Mouse (Mus musculus): ENCODE data around the gene Nt5c3b. TPM values are rescaled to one million over a fixed set of nuclear protein-coding genes. Genes with fewer than 3 reads are reported as not detected.

Nt5c3b gene
- polyA plus RNA-seq, 1 experiment, result 40.8 TPM

GRCm38 (mm10) chr11:100472197-100472934 is 30.8 kb upstream of the Nt5c3b start, which contains the start of gene Klhl11:
Gene Klhl11, minus strand, starts transcription at chr11:100472741.
- Histone ChIP-seq H3K27me3 (ENCODE audit: control insufficient read depth, insufficient read depth, low read length) (no peaks in the 10 kb centered on the region), H3K27ac (ENCODE audit: insufficient read depth, low read length) (peak within 1 kb of the TSS; percentile 54), H3K4me3 (ENCODE audit: extremely low read depth, insufficient read depth, insufficient read length) (peak within 1 kb of the TSS; percentile 97), H3K36me3 (ENCODE audit: control insufficient read depth, insufficient read depth, low read length) (peaks cover 6% of the 10 kb centered on the region), H3K4me1 (ENCODE audit: control insufficient read depth, insufficient read depth, insufficient read length) (peaks cover 5% of the 10 kb centered on the region; the same call in 1 of the 2 replicates)
- TF ChIP-seq POLR2A (IDR thresholded peaks at IDR 0.05; ENCODE audit: low read depth, low read length), result peak; percentile 84
- TF ChIP-seq CTCF (IDR thresholded peaks at IDR 0.05; ENCODE audit: extremely low read depth, insufficient read depth, insufficient read length, insufficient replicate concordance), result peak; percentile 79
- peak; percentile 82 to 85 for DNase-seq (ENCODE audit: low read depth in 1 of 2, low spot score in 2 of 2)
- under 1% methylated on average over 83 of the region's 83 CpGs for WGBS

DNA sequence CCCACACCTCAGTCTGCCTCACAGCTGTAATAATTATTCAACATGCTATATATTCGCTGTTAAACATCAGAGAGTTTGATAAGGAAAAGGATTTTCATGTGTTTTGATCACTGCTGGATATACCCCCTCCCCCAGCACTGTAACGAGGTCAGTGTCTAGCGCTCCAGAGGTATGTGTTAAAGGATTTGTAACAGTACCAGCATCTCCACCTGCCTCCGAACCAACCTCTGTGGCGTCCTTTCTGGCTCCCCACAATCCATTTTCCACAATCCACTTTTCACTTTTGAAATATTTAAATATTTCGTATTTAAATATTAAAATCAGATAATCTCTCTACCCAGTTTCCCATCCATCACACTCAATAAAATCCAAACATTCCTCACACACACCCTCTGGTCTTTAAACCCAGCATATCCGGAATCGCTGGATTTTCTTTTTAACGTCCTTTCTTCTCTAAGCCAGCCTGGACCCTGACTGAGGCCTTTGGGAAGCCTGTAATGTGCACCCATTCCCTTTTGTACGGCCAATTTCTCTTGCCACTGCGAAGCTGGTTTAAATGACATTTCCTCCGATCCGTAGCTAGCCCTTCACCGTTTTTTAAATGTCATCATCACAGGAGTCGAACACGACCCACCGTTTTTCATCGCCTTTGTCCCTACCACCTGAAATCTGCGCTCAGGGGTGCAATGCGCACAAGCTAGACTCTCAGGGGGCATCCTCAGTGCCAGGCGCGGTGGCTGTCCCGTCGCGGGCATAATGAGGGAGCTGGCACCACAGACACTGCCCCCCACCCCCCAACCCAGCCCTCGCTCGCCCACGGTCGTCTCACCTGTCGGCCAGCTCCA is 30.0 kb upstream of the Nt5c3b start:
- no peak for TF ChIP-seq POLR2A (IDR thresholded peaks at IDR 0.05; ENCODE audit: low read depth, low read length)
- no peak for TF ChIP-seq CTCF (IDR thresholded peaks at IDR 0.05; ENCODE audit: extremely low read depth, insufficient read depth, insufficient read length, insufficient replicate concordance)
- Histone ChIP-seq H3K4me1 (ENCODE audit: control insufficient read depth, insufficient read depth, insufficient read length) (peaks cover 5% of the 10 kb centered on the region; the same call in 1 of the 2 replicates), H3K27me3 (ENCODE audit: control insufficient read depth, insufficient read depth, low read length) (no peaks in the 10 kb centered on the region), H3K36me3 (ENCODE audit: control insufficient read depth, insufficient read depth, low read length) (peaks cover 3% of the 10 kb centered on the region; the same call in 1 of the 2 replicates), H3K4me3 (ENCODE audit: extremely low read depth, insufficient read depth, insufficient read length) (peak overlapping the region; percentile 97), H3K27ac (ENCODE audit: insufficient read depth, low read length) (no peak overlapping the region)
- WGBS, result 15% methylated on average over 30 of the region's 30 CpGs
- DNase-seq (ENCODE audit: low read depth in 1 of 2, low spot score in 2 of 2), result no peak

DNA sequence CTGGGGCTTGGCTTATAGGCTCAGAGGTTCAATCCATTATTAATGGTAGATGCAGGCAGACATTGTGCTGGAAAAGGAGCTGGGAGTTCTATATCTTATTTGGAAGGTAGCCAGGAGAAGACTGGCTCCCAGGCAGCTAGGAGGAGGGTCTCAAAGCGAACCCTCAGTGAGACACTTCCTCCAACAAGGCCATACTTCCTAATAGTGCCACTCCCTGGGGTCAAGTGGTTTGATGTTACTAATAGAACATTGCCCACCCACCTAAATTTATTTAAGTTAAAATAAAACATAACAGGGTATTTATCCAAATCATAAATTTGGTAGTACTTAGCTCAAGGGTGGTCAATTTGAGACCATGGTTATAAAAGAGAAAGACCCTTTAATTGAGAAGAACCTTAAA is 24.2 kb upstream of the Nt5c3b start:
- Histone ChIP-seq H3K4me3 (ENCODE audit: extremely low read depth, insufficient read depth, insufficient read length) (no peak overlapping the region), H3K27me3 (ENCODE audit: control insufficient read depth, insufficient read depth, low read length) (no peaks in the 10 kb centered on the region), H3K4me1 (ENCODE audit: control insufficient read depth, insufficient read depth, insufficient read length) (peaks cover 1% of the 10 kb centered on the region; the same call in 1 of the 2 replicates), H3K36me3 (ENCODE audit: control insufficient read depth, insufficient read depth, low read length) (peaks cover 12% of the 10 kb centered on the region), H3K27ac (ENCODE audit: insufficient read depth, low read length) (no peak overlapping the region)
- DNase-seq (ENCODE audit: low read depth in 1 of 2, low spot score in 2 of 2), result no peak
- 79% methylated on average over 1 of the region's 1 CpGs for WGBS
- no peak for TF ChIP-seq POLR2A (IDR thresholded peaks at IDR 0.05; ENCODE audit: low read depth, low read length)
- no peak for TF ChIP-seq CTCF (IDR thresholded peaks at IDR 0.05; ENCODE audit: extremely low read depth, insufficient read depth, insufficient read length, insufficient replicate concordance)

- no peaks in the 10 kb centered on the region for H3K27me3 ChIP-seq (ENCODE audit: control insufficient read depth, insufficient read depth, low read length)
- no peaks in the 10 kb centered on the region for H3K4me1 ChIP-seq (ENCODE audit: control insufficient read depth, insufficient read depth, insufficient read length)
- no peak overlapping the region for H3K27ac ChIP-seq (ENCODE audit: insufficient read depth, low read length)
- DNase-seq (ENCODE audit: low read depth in 1 of 2, low spot score in 2 of 2), result no peak
- peaks cover 12% of the 10 kb centered on the region for H3K36me3 ChIP-seq (ENCODE audit: control insufficient read depth, insufficient read depth, low read length)
- H3K4me3 ChIP-seq (ENCODE audit: extremely low read depth, insufficient read depth, insufficient read length), result no peak overlapping the region
- TF ChIP-seq POLR2A (IDR thresholded peaks at IDR 0.05; ENCODE audit: low read depth, low read length) (no peak), CTCF (IDR thresholded peaks at IDR 0.05; ENCODE audit: extremely low read depth, insufficient read depth, insufficient read length, insufficient replicate concordance) (no peak)
- WGBS, result 88% methylated on average over 1 of the region's 1 CpGs
Measured at GRCm38 (mm10) chr11:100465229-100465792, 23.7 kb upstream of the Nt5c3b start.

DNA sequence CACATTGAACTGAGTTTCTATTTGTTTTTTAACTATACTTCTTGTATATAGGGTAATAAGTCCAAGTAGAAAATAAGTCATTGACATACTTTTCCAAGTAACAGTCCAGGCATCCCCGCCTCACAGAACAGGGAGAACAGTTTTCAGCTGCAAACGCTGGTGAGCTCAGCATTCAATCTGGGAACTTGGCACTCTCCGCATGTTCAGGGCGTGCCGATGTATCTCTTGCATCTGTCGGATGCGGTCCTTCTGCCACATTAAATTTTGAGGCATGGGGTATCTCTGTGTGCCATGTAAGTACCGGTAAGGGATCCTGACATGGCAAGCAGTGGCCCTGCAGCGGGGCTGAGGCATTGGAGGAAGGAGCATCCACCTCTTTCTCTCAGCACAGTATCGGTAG is 21.1 kb upstream of the Nt5c3b start:
- H3K36me3 ChIP-seq (ENCODE audit: control insufficient read depth, insufficient read depth, low read length), result peaks cover 12% of the 10 kb centered on the region
- WGBS, result 96% methylated on average over 10 of the region's 10 CpGs

GRCm38 (mm10) chr11:100457711-100458110 is 16.1 kb upstream of the Nt5c3b start:
- WGBS, result 87% methylated on average over 5 of the region's 5 CpGs
- H3K36me3 ChIP-seq (ENCODE audit: control insufficient read depth, insufficient read depth, low read length), result peaks cover 8% of the 10 kb centered on the region
- no peak for TF ChIP-seq CTCF (IDR thresholded peaks at IDR 0.05; ENCODE audit: extremely low read depth, insufficient read depth, insufficient read length, insufficient replicate concordance)
- TF ChIP-seq POLR2A (IDR thresholded peaks at IDR 0.05; ENCODE audit: low read depth, low read length), result no peak

More for the DNA sequence above, 21.1 kb upstream of the Nt5c3b start:
- Histone ChIP-seq H3K27ac (ENCODE audit: insufficient read depth, low read length) (no peak overlapping the region), H3K4me1 (ENCODE audit: control insufficient read depth, insufficient read depth, insufficient read length) (no peaks in the 10 kb centered on the region; the same call in none of the 2 replicates), H3K27me3 (ENCODE audit: control insufficient read depth, insufficient read depth, low read length) (no peaks in the 10 kb centered on the region), H3K4me3 (ENCODE audit: extremely low read depth, insufficient read depth, insufficient read length) (no peak overlapping the region)
- no peak for DNase-seq (ENCODE audit: low read depth in 1 of 2, low spot score in 2 of 2)
- TF ChIP-seq CTCF (IDR thresholded peaks at IDR 0.05; ENCODE audit: extremely low read depth, insufficient read depth, insufficient read length, insufficient replicate concordance), result no peak
- no peak for TF ChIP-seq POLR2A (IDR thresholded peaks at IDR 0.05; ENCODE audit: low read depth, low read length)

More at GRCm38 (mm10) chr11:100457711-100458110, 16.1 kb upstream of the Nt5c3b start:
- Histone ChIP-seq H3K4me3 (ENCODE audit: extremely low read depth, insufficient read depth, insufficient read length) (no peak overlapping the region), H3K27me3 (ENCODE audit: control insufficient read depth, insufficient read depth, low read length) (no peaks in the 10 kb centered on the region), H3K4me1 (ENCODE audit: control insufficient read depth, insufficient read depth, insufficient read length) (no peaks in the 10 kb centered on the region; the same call in none of the 2 replicates), H3K27ac (ENCODE audit: insufficient read depth, low read length) (no peak overlapping the region)
- DNase-seq (ENCODE audit: low read depth in 1 of 2, low spot score in 2 of 2), result no peak
